ENCODE assay signal across 10 mouse cellular contexts in genomic region chr11:82006796-82007423, GRCm38 (mm10). TPM values are rescaled to one million over a fixed set of nuclear protein-coding genes. Genes with fewer than 3 reads are reported as not detected.
DNase-seq lines count a peak whose midpoint lies in the region; ATAC-seq and TF ChIP-seq lines count a peak whose summit lies in the region.
"Had no signal": no experiment of that assay in that cellular context is flagged by ENCODE, and none has a peak within 500 bp of the region (broad histone marks: within the 10 kb centered on the region; RNA-seq: fewer than 3 reads in every experiment).

No protein-coding gene starts in this region.

- no peaks in the 10 kb centered on the region for H3K9me3 ChIP-seq in hindbrain, postnatal 0 days (ENCODE audit: low read length)

- no peaks in the 10 kb centered on the region for H3K4me1 ChIP-seq in hindbrain, postnatal 0 days (ENCODE audit: insufficient read depth, low read length)

- peak overlapping the region; percentile 27; the same call in 1 of the 2 replicates for H3K27ac ChIP-seq in hindbrain, postnatal 0 days
- H3K27ac ChIP-seq in left cerebral cortex, adult 2 months, result no peak overlapping the region

- intact Hi-C loops in left cerebral cortex, postnatal 4 days (cut with DNase I), result no loop called here
- intact Hi-C loops in left cerebral cortex, adult 2 months (cut with DNase I), result no loop called here

- no peak for TF ChIP-seq CTCF in hindbrain, postnatal 0 days (IDR thresholded peaks at IDR 0.05; ENCODE audit: low read depth)
- TF ChIP-seq CTCF in left cerebral cortex, adult 2 months (IDR thresholded peaks at IDR 0.05), result no peak

- no peak overlapping the region for H3K4me3 ChIP-seq in hindbrain, postnatal 0 days (ENCODE audit: low read length)
- H3K4me3 ChIP-seq in left cerebral cortex, adult 2 months, result no peak overlapping the region

- peak; percentile 17 for DNase-seq in layer of hippocampus, adult 9-11 months
- no peak for DNase-seq in layer of hippocampus, postnatal 10 days (ENCODE audit: low spot score in 2 of 2)
- DNase-seq in fat pad, adult 2 months (ENCODE audit: extremely low read depth, low read depth, low spot score), result peak; percentile 11
- DNase-seq in hindbrain, postnatal 0 days (ENCODE audit: low spot score), result peak; percentile 30
- DNase-seq in lung, postnatal 10 days, result peak; percentile 79
- no peak for DNase-seq in left cerebral cortex, postnatal 4 days
- no peak for DNase-seq in left cerebral cortex, adult 2 months (ENCODE audit: extremely low spot score in 1 of 2, low spot score in 2 of 2)
- no peak for DNase-seq in spleen, postnatal 4 days (ENCODE audit: low spot score in 2 of 2)

- ATAC-seq in hindbrain, postnatal 0 days, result no peak; the same call in 1 of the 2 replicates

- no peaks in the 10 kb centered on the region for H3K36me3 ChIP-seq in hindbrain, postnatal 0 days (ENCODE audit: insufficient read depth, low read length)
- H3K36me3 ChIP-seq: G1E had no signal

- no peak overlapping the region for H3K9ac ChIP-seq in hindbrain, postnatal 0 days (replicated peaks; ENCODE audit: low read length)

- H3K27me3 ChIP-seq in hindbrain, postnatal 0 days (ENCODE audit: insufficient read depth, low read length), result no peaks in the 10 kb centered on the region

- WGBS in hindbrain, postnatal 0 days, result 41% methylated on average over 12 of the region's 12 CpGs

- H3K4me2 ChIP-seq in hindbrain, postnatal 0 days (ENCODE audit: low read depth, low read length), result no peak overlapping the region

RNA-seq across cellular contexts. Expression of gene Ccl2, which starts 28.5 kb away (rescaled TPM):
- not detected for total RNA-seq in layer of hippocampus, postnatal 10 days (2021)
- 0.25 TPM in 1 of 2 replicates, not detected in the other for total RNA-seq in hindbrain, postnatal 0 days (2014; rRNA removed)
- 1.5 and 1.6 TPM in 2 replicates for polyA plus RNA-seq in hindbrain, postnatal 0 days (2015; fragmentation: Nextera tagmentation; extraction: Ambion mirVana)
- total RNA-seq in left cerebral cortex, postnatal 4 days (2021), result 1 to 10 TPM in 1 of 2 experiments, not detected in 1; 1.2 TPM
- total RNA-seq in left cerebral cortex, adult 2 months (2021), result not detected
- total RNA-seq: G1E had no signal
- polyA plus RNA-seq: G1E had no signal

RNA-seq across cellular contexts. Expression of gene Gm17268, which starts 31.5 kb away (rescaled TPM):
- not detected for total RNA-seq in layer of hippocampus, postnatal 10 days (2021)
- not detected in 2 replicates for total RNA-seq in hindbrain, postnatal 0 days (2014; rRNA removed)
- not detected in 2 replicates for polyA plus RNA-seq in hindbrain, postnatal 0 days (2015; fragmentation: Nextera tagmentation; extraction: Ambion mirVana)
- total RNA-seq in left cerebral cortex, postnatal 4 days (2021), result not detected
- not detected for total RNA-seq in left cerebral cortex, adult 2 months (2021)
- total RNA-seq: G1E had no signal
- polyA plus RNA-seq: G1E; large intestine, adult 2 months had no signal

RNA-seq across cellular contexts. Expression of gene Ccl7, which starts 38.6 kb away (rescaled TPM):
- under 1 TPM in 1 of 2 experiments, not detected in 1; 0.64 TPM for total RNA-seq in layer of hippocampus, postnatal 10 days (2021)
- 0.42 TPM in 1 of 2 replicates, not detected in the other for total RNA-seq in hindbrain, postnatal 0 days (2014; rRNA removed)
- 1.1 and 1.9 TPM in 2 replicates for polyA plus RNA-seq in hindbrain, postnatal 0 days (2015; fragmentation: Nextera tagmentation; extraction: Ambion mirVana)
- total RNA-seq in left cerebral cortex, postnatal 4 days (2021), result not detected
- total RNA-seq in left cerebral cortex, adult 2 months (2021), result not detected
- total RNA-seq: G1E had no signal
- polyA plus RNA-seq: G1E had no signal

RNA-seq across cellular contexts. Expression of gene Asic2, which starts 38.7 kb away (rescaled TPM):
- 10 to 100 TPM; 61.5 to 63.3 TPM for total RNA-seq in layer of hippocampus, postnatal 10 days (2021)
- 55.2 and 57.3 TPM in 2 replicates for total RNA-seq in hindbrain, postnatal 0 days (2014; rRNA removed)
- 18.3 and 19.2 TPM in 2 replicates for polyA plus RNA-seq in hindbrain, postnatal 0 days (2015; fragmentation: Nextera tagmentation; extraction: Ambion mirVana)
- total RNA-seq in left cerebral cortex, postnatal 4 days (2021), result 10 to 100 TPM; 52.8 to 57.6 TPM
- 10 to 100 TPM; 65.7 to 75.2 TPM for total RNA-seq in left cerebral cortex, adult 2 months (2021)
- polyA plus RNA-seq: G1E had no signal

RNA-seq across cellular contexts. Expression of gene Ccl11, which starts 50.7 kb away (rescaled TPM):
- under 1 TPM; 0.42 to 0.69 TPM for total RNA-seq in layer of hippocampus, postnatal 10 days (2021)
- 0.16 and 0.58 TPM in 2 replicates for total RNA-seq in hindbrain, postnatal 0 days (2014; rRNA removed)
- 0.31 and 0.44 TPM in 2 replicates for polyA plus RNA-seq in hindbrain, postnatal 0 days (2015; fragmentation: Nextera tagmentation; extraction: Ambion mirVana)
- total RNA-seq in left cerebral cortex, postnatal 4 days (2021), result not detected
- total RNA-seq in left cerebral cortex, adult 2 months (2021), result under 1 TPM in 1 of 2 experiments, not detected in 1; 0.43 TPM
- total RNA-seq: G1E had no signal
- polyA plus RNA-seq: G1E had no signal

Comparison
In these comparisons a context has a peak if more than half of its experiments do, and no peak if none do; other contexts are left out.
1. DNase-seq: peak in layer of hippocampus, adult 9-11 months (single experiment), fat pad, adult 2 months (single experiment), hindbrain, postnatal 0 days (single experiment) and lung, postnatal 10 days (single experiment); none in layer of hippocampus, postnatal 10 days (0 of 2), left cerebral cortex, postnatal 4 days (single experiment), left cerebral cortex, adult 2 months (0 of 2) and spleen, postnatal 4 days (0 of 2).